Mouse (Mus musculus) urinary bladder, postnatal 4 days (tissue): Measurements from ENCODE around the gene Msantd3.

Experiments
- DNase-seq, 2 experiments: peaks; one replicate each; pipeline ENCODE4 v3.0.0; 2021 to 2022; ENCODE audit warnings: low spot score in 2 of 2

Gene Msantd3

DNA sequence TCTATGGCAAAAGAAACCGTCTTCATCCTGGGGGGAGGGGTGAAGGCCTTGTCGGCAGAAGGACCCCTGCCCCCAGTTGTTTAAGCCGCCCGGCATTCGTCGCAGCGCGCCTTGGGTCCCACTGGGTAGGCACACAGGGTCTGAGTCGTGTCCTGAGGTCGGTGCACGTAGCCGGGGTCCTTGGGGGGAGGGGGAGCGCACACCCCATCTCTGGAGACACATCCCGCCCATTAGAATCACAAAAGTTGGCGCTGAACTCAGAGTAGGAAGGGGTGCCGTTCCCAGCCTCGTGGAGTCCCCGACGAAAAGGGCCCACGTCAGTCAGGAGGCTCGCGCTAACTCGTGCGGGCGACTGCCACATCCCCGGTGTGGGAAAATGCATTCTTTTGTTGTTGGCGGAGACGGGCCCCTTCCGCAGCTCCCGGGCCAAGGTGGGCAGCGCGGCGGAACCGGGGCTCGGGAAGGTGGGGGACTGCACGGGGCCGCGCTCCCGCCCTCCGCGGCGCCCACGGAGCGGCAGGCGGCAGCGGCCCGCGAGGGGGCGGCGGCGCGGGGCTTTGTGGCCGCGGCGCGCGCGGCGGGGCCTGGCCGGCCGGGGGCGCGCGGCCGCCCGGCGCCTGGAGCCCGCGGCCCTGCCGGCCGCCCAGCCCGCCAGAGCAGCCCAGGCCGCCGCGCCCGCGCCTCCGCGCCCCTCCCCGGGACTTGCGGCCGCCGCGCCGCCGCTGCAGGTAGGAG is at the start of gene Msantd3:
TSS of gene Msantd3 (plus strand) at position 95 of the 735 bp plus-strand sequence.
- DNase-seq, result peak in 1 of 2 experiments; percentile 57

DNA sequence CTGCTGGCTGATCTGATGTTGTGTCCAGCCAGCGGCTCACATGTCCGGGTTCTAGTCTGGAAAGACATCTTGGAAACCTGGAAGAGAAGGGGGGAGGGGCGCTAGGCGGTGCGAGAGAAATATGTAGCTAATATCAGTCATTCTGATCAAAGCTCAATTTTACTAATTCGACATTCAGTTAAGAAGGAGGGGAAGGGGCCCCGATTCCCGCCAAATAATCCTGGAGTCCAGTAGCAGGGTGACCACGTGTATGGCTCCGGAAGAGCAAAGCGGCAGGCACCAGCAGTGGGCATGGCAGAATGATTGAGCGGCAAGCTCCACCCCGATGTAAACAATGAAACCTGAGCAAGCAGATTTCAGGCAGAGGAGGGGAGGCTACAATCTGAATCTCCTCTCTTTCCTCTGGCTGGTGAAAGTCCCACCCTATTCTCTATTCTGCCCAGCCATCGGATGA is 48.4 kb upstream of the Msantd3 start:
- no peak for DNase-seq

DNA sequence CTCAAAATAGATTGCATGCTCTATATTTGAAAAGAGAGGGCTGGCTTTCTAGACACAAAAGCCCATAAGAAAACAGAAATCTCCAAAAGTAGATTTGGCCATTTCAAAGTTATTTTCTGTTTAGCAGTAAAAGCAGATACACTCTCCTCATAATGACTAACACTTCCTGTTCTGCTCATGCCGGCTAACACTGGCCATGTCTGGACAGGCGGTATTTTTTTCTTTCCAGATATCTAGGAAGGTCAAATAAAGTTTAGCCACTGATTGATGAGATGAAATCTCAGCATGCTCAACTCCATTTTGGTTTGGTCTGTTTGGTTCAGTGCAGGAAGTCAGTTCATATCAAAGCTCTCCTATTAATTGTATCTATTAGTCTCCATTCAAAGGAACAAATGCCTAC is 47.2 kb upstream of the Msantd3 start:
- no peak for DNase-seq

DNA sequence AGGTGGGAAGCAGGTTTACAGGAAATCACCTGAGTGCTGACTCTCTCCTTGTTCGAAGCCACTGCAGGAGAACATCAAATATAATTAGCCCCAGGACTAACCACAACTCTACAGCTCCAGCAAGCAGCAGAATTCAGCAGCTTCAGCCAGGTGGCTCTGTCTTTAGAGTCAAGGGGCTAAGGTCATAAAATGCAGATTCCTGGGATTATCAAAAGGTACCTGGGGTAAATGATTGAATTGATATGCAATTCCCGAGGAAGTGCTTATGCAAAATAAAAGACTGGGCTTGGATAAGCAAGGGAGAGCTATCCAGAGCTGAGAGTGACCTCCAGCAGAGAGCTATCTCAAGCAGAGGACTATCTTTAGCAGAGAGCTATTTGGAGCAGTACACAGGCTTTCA is 28.9 kb upstream of the Msantd3 start:
- no peak for DNase-seq

DNA sequence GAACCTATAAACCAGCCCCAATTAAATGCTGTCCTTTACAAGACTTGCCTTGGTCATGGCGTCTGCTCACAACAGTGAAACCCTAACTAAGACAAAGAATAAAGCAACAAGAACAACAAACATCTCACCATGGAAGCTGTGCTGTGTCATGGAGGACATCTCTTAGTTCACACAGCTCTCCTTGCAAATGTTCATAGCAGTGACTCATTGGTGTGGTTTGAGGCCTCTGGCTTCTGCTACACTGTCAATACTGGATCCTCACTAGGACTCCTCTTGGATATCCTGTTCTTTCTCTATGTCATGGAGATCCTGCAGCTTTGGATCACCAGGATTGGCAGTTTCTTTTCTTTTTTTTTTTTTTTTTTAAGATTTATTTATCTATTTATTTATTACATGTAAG is 10.2 kb upstream of the Msantd3 start:
- no peak for DNase-seq

DNA sequence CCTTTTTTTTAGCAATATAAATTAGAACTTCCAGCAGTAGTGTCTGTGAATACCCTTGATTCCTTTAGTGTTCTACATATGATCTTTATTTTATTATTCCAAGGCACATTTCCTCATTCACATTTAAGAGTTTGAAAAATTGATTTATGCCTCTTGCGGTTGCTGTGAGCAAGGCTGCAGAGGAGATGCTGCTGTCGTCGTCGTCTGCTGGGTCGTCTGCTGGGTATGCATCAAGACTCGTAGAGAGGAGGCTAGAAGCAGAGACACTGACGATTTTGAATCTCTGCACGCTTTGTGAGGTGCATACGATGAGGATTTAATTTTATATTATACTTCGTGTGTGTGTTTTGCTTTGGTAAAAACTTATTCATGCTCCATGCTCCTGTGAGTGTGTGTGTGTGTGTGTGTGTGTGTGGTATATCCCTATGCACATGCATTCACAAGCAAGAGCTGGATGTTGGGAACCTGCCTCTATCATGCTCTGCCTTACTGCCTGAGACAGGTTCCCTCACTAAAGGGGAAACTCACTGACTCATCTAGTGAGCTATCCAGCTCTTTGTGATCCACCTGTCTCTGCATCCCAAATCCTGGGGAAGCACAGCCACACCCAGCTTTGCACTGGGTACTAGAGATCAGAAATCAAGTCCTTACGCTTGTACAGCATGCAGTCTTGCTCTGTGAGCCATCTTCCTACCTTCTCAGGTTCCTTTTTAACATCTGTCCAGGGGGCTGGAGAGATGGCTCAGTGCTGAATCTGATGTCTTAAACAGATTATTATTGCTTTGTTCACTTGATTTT is 7.7 kb upstream of the Msantd3 start:
- DNase-seq, result no peak

DNA sequence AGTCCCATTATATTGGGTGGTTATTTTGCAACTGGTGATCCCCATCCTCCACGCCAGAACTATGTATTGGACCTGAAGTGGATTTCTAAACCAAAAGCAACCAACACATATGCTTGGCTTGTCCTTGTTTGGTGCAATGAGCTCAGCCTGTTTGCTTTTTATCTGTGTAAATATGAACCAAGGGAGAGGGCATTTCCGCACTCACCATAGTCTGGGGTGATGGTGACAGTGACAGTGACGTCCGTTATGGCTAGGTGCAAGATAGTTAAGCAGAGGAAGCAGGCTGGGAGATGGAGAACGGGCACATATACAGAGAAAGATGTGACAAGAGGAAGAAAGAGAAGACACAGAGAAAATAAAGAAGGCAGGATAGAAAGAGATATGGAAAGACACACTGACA is 3.5 kb upstream of the Msantd3 start:
- no peak for DNase-seq

DNA sequence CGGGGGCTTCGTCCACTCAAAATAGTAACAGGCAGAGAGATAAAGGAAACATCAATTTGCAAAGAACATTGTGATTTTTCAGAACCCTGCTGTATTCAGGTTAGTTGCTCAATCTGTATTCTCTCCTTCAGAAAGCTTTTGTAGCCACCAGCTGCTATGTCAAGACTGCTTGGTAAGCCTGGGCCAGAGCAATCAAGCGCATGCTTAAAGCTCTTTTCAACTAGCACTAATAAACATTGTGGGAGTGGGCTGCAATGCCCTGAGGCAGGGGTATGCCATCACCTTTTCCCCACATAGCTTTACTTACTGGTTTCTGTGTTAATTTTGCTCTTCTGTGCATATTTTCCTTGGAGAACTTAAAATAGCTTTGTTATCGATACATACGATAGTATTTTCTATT is 2.7 kb upstream of the Msantd3 start:
- DNase-seq, result no peak

DNA sequence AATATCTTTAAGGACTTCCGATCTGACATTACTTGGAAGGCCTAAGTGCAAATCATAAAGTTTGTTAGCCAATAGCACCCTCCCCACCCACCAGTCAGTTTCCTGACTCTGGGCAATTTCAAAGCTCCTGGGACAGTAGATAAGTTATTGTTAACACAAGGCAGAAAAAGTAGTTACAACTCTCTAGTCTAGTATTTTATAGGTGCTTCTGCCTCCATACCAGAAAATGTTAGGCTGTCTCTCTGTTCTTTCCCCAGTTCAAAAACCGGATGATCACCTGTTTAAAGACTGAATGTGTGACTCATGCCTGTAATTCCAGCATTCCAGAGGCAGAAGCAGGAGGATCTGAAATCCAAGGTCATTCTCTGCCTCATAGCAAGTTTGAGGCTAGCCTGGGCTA is 1.2 kb upstream of the Msantd3 start:
- DNase-seq, result no peak

DNA sequence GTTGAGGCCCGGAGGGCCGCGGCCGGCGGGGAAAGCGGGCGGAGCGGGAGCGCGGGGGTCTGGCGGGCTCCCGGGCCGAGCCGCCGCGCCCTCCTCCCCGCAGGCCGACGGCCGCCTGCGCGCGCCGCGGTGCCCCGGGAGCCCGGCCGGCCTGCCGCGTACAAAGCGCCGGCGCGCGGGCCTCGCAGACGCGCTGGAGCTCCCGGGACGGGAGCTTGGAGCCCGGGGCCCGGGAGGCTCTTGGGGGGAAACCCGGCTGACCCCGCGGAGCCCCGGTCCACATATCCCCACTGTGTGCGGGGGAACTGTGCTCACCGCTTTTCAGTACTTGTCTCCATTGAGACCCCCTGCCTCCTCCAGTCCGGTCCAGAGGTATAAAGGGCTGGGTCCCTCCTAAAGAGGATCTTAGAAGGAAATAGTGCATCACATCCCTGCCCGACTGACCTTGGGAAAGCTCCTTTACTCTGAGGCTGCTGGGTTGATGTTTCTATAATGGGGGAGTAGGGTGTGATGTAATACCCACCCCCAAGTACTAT is 909 bp downstream of the Msantd3 start:
- peak in 1 of 2 experiments; percentile 30 for DNase-seq

DNA sequence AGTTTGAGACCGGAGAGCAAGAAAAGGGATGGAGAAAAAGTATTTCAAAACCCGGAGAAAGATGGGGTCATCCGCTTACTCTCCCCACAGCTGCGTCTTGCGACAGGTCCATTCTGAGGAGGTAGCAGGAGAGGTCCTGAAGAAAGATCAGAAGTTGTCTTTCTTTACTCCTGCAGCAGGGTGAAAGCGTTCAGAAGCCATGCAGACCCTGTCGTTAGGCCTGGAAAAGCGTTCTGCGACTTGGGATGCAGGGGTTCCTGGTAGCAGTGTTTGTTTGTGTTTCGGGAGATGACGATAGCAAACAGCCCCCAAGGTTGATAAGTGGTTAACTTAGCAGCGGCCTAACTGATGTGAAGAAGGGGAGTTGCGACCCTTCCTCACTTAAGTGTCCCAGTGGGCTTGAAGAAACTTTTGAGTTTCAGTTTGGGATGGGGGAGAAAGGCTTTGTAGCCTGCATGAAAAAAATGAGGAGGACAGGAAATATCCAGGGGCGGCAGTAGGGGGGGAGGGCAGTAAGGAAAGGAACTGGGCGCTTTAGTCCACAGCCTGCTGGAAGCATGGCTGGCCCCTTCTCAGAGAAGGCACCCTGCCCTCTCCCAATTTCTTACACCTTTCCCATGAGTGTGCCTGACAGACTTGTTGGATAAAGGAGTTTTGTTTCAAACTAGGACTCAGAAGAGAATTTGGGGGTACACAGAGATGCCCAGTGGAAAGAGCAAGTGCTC is 2.0 kb downstream of the Msantd3 start:
- DNase-seq, result no peak

DNA sequence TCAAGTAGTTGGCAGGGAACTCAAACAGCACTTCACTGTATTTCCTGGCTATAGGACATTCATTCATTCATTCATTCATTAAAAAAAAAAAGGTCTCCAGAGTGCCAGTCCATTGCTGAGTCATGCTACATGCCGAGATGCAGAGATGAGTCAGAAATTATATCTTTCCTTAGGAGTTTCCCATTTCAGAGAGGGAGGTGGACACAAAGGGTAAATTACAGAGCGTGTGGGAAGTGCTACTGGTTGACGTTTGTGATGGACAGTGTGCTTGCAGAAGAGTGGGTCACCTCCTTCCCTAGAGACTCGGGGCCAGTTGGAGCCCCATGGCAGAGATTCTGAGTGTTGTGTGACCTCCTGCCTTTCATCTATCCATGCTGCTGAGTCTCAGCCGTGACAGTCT is 2.6 kb downstream of the Msantd3 start:
- DNase-seq, result no peak

DNA sequence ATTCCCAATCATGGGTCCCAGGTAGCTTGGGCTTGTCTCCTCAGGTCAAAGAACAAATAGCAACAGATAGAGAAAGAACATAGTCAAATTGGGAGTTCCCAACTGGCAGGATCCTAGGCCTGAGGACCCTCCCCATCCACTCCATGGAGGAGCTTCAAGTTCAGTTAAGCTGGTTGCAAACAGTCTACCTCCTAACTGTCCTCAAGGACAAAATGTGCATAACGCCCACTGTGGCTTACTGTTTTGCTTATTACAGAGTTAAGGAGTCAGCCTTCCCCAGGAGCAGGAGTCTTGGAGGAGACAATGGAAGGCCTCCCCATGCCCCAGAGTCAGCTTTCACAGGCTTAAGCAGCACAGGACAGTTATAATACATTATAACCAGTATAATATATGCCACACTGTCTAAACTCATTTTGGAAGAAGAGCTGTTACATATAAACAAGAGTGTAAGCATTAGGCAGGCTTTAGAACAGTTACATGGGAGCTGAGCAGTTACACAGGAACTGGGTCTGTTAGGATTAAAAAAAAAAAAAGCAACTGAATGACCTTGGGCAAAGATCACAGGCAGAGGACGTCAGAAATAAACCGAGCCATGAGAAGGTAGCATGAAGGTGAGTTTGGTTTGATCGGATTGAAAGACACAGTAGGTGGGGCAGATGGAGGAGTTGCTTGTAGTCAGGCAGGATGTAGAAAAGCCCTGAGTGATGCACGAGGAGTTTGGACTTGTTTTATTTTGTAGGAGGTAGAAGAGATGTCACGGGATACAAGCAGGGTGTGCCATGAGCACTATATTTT is 3.5 kb downstream of the Msantd3 start:
- DNase-seq, result no peak

DNA sequence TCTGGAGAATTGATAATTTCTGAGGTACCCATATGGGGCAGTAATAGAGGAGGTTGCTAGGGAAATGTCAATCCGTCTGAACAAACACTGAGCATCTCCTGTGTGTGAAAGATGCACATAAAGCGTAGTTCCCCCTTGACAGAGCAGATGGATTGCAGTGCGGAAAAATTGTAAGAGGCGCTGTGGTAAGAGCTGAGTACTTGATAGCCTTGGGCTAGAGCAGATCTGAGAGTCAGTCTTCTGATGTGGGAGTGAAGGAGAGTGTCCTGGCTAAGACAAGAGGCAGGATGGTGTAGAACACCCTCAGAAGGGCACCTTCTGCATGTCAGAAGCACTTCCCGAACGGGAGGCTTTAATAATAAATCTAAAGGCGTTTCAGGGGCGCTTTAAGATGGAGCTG is 4.4 kb downstream of the Msantd3 start:
- no peak for DNase-seq

DNA sequence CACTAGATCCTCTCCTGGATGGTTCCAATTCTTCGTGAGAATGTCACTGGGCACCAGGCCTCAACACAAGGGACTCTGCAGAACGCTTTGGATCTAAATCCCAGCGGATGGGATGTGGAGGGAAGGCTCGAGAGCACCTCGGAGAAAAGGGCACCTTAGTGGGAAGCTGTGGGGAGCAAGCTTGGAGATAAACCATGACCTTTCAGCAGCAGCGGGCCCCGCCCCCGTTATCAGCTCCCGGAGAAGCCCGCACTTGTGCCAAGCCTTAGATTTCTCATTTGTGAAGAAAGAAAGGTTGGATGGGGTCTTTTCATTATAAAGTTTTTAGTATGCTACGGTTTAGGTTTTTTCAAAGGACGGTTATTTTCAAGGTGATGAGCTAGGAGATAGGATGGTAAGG is 6.2 kb downstream of the Msantd3 start:
- DNase-seq, result no peak

DNA sequence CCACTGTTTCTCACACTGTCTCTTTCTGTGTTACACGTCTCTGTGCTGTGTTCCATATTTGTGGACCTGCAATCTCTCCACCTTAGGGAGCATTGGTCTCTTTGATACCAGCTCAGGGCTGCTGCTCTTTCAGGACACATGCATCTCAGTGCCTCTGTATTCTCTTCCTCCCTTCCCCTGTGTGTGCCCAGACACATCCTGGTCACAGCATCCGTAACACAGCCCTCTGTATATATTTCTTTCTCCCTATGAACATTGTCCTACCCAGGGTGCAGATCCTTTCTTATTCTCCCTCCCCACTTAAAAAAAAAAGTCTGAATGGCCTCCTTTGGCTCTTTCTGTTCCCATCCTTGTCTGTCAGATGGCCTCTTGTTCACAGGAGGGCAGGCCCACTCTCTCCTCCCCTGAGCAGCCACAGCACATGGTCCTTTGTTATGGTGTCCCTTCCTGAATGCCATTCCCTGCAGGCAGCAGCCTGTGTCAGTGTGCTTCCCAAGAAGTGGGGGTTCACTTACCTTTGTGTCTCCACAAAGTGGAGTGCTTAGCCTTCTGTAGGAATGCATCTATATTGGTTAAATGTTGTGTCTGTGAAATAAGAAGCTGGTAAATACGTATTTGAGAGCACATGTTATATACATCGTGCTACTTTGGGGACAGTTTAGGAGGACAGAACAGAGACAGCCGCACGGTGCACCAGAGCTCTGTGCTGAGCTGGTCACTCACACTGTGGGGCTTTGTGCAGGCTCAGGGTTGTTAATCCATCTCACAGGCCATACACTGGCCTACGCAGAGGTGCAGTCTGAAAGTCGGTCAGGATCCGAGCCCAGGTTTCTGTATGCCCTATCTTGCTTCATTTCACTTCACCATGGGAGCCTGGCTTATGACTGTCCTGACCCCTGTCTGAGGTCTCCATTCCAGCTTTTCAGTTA is 7.1 kb downstream of the Msantd3 start:
- no peak for DNase-seq

DNA sequence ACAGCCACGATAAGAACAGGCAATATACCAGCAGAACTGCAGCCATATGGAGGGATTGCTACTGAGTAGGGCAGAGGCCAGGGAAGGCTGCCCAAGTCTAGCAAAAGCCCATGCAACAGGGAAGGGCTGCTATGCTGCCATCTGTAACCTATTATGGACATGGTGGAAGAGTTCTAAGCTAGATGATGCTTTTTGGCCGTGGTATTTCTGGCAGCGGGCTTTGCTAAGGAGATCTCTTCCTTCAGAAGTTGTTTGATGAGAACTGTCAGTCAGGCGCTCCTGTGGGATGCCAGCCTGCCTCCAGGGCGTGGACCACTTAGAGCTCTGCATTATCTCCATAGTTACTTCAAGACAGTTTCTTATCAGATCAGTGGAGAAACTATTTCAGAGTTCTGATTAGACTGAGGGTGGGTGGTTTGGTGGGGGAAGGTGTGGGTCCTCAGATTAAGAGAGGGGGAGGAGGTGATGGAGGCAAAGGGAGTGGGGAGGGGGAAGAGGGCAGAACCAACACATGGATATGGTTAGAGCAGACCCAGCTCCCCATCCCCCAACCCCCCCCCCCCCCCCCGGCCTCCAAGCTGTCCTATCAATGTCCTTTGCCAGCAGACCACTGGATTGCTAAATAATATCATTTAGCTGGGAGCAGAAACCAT is 8.8 kb downstream of the Msantd3 start:
- DNase-seq, result no peak

DNA sequence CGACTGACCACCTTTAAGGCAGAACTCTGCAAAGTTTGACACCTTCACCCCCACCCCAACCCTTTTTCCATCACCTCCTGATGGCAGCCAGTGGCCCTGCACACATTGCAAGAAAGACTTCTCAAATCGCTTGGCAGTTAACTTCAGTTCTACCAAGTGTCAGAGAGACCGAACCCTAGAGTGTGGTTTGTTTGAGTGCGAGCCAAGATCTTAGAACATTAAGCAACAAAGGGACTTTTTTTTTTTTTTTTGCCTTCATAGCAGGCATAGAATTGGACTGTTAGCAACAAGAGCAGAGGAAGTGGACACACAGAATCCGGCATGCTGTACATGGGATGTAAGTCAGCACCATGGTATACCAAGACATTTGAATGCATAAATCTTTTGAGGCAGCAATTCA is 9.9 kb downstream of the Msantd3 start:
- DNase-seq, result no peak

DNA sequence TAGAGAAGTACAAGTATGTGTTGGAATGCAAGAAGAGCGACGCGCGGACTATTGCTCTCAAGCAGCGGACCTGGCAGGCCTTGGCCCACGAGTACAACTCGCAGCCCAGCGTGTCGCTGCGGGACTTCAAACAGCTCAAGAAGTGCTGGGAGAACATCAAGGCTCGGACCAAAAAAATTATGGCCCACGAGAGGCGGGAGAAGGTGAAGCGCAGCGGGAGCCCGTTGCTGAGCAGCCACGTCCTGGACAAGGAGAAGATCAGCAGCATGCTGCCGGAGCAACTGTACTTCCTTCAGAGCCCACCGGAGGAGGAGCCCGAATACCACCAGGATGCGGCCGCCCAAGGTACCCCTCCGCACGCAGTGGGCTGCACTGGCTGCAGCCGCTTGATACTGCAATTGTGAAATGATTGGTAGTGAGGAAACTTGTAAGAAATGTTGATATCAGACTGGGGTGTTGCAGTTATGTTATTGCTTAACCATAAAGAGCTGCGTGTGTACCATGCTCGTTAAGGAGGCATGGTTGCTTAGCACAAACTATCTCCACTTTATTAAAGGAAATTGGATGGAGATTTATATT is 12.8 kb downstream of the Msantd3 start:
- no peak for DNase-seq
